Mouse (Mus musculus): ENCODE results near the gene Gm49355.

DNA sequence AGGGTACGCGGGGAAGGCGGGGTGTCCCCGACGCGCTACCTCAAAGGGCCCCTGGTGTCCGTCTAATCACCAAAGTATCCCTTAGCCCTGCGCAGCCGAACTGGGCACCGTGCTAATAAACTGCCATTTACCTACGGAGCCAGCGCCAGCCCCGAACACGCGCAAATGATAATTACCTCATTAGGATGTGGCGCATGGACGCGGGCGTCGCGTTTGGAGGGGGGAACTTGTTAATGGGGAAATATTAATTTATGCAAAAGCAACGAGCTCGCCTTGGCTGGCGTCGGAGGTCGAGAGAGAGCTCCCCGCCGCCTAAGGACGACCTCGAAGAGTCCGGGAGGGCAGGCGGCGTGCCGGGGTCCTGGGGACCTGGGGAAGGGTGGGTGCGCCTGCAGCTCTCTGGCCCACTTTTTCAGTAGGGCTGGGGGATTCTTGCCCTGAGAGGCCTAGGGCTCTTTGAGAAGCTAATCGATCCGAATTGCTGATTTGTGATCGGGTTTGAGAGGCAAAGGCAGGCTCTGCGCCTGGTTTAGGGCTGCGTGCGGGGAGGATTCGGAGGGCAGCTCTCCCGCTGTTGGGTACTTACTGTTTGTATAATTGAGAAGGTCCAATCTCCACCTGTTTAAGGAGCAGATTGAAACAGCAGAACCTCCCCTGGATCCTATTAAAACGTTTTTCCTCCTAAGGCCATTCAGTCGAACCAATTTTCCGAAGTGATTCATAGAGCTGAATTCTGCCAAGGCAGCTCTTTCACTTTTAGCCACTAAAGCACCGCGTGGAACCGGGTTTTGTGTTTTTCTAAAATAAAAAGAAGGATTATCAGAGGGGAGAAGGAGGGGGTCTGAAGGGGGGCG lies 62.5 kb downstream of the Gm49355 start:
- TF ChIP-seq CTCF (IDR thresholded peaks at IDR 0.05; ENCODE audit: low read depth, low read length) (no peak), POLR2A (IDR thresholded peaks at IDR 0.05; ENCODE audit: insufficient read depth, low read length) (no peak)
